Mouse (Mus musculus): ENCODE measurements around the gene Lama4. TPM values are rescaled to one million over a fixed set of nuclear protein-coding genes. Genes with fewer than 3 reads are reported as not detected.
A peak's percentile ranks its signal among the peaks of the same experiment; 100 is the strongest.

Gene Lama4
- polyA plus RNA-seq, 1 experiment from 2014 or later, result 142 TPM

DNA sequence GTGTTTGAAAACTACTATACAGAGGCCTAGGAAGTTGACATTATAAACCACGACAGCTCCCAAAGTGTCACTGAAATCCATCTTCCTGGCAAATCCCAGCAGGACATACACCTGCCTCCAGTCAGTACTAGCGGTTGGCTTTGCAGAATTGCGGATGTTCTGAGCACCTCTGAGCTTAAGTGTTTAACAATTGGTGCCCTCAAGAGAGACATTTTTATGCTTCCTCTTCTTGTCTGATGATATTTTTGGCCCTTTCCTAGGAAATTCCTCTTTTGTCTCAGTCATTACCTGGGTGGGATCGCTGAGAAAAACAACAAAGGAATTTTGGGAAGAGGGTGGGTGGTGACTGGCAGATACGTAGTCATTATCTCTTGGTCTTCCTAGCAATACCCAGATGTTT lies 14.4 kb downstream of the Lama4 start:
- no peaks in the 10 kb centered on the region for H3K9me3 ChIP-seq (ENCODE audit: control insufficient read depth, low read length)
- H3K4me1 ChIP-seq (ENCODE audit: control insufficient read depth in 2 of 2, insufficient read depth in 2 of 2, low read length in 2 of 2), result peaks cover 11 to 51% of the 10 kb centered on the region in 2 experiments
- no peak for ATAC-seq (ENCODE audit: insufficient number of reproducible peaks, insufficient read depth, low FRiP score, low read depth)
- peak overlapping the region in 1 of 2 experiments; percentile 53; a peak in 1 of 4 replicates for H3K27ac ChIP-seq (replicated peaks in 1 of 2; ENCODE audit: control insufficient read depth in 1 of 2, insufficient read depth in 1 of 2, low read depth in 2 of 2, low read length in 2 of 2)
- H3K4me3 ChIP-seq (ENCODE audit: control insufficient read depth in 1 of 2, insufficient read depth in 1 of 2, low read depth in 1 of 2, low read length in 2 of 2), result no peak overlapping the region
- H3K4me2 ChIP-seq (ENCODE audit: low read length), result no peak overlapping the region
- H3K36me3 ChIP-seq (ENCODE audit: control insufficient read depth, insufficient read depth, low read length), result peaks cover 21% of the 10 kb centered on the region
- H3K27me3 ChIP-seq (ENCODE audit: control insufficient read depth, insufficient read depth, low read length), result no peaks in the 10 kb centered on the region
- no peak overlapping the region for H3K9ac ChIP-seq (ENCODE audit: low read length)
- WGBS, result 54% methylated on average over 5 of the region's 5 CpGs

DNA sequence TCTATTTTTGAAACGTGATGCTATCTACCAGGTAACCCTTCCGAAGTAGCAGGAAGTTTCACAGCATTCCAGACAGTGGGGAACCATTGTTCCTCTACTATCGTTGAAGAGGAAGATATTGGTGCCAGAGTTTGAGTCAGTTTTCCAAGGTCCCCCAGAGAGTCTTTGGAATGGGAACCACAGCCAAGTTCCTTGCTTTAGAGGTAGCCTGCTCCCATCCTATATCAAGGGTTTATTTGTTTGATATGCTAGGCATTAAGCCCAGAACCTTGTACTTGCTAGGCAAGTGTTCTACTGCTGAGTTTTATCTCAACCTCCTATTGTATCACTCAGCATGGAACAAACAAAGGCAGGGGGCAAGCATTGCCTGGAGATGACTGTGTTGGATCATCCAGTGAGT lies 15.7 kb downstream of the Lama4 start:
- Histone ChIP-seq H3K9me3 (ENCODE audit: control insufficient read depth, low read length) (no peaks in the 10 kb centered on the region), H3K27ac (replicated peaks in 1 of 2; ENCODE audit: control insufficient read depth in 1 of 2, insufficient read depth in 1 of 2, low read depth in 2 of 2, low read length in 2 of 2) (peak overlapping the region; percentile 44 to 76; a peak in 3 of 4 replicates), H3K4me2 (ENCODE audit: low read length) (no peak overlapping the region), H3K4me1 (ENCODE audit: control insufficient read depth in 2 of 2, insufficient read depth in 2 of 2, low read length in 2 of 2) (peaks cover 11 to 57% of the 10 kb centered on the region in 2 experiments), H3K9ac (ENCODE audit: low read length) (no peak overlapping the region), H3K27me3 (ENCODE audit: control insufficient read depth, insufficient read depth, low read length) (no peaks in the 10 kb centered on the region), H3K4me3 (ENCODE audit: control insufficient read depth in 1 of 2, insufficient read depth in 1 of 2, low read depth in 1 of 2, low read length in 2 of 2) (no peak overlapping the region), H3K36me3 (ENCODE audit: control insufficient read depth, insufficient read depth, low read length) (0 out of 2 replicates have a peak, but pooled peaks cover 10% of the 10 kb centered on the region)
- ATAC-seq (ENCODE audit: insufficient number of reproducible peaks, insufficient read depth, low FRiP score, low read depth), result peak; percentile 62; the same call in 1 of the 2 replicates
- WGBS, result 9% methylated on average over 3 of the region's 3 CpGs

DNA sequence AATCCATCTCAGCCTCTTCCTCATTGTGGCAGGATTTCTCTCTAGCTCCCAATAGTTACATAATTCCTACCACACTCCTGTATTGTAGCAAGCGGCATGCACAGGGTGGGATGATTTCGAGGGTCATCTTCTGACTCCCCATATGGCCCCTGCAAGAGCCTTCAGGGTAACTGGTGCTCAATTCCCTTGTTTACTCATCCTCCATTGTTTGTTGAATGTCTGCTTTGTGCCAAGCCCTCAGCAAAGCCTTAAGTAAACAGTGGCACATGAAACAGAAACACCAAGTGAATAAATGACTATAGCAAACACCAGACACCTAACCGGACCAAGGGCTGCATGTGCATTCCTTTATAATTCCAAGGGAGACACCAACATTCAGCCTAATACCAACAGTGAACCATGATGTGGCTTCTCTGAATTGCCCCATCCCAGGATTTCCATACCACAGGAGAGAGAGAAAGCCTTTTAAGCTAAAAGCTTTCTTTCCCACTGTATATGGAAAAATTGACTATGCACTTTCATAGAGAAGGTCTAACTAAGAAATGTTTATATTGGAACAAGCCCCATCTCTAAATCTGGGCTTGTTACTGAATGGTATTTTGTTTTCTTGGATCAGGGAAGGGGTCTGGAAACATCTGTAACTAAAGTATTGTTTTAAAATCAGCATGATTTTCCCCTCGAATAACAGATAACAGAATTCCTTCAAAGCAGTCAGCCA lies 19.2 kb downstream of the Lama4 start:
- Histone ChIP-seq H3K4me3 (ENCODE audit: control insufficient read depth in 1 of 2, insufficient read depth in 1 of 2, low read depth in 1 of 2, low read length in 2 of 2) (no peak overlapping the region), H3K27me3 (ENCODE audit: control insufficient read depth, insufficient read depth, low read length) (no peaks in the 10 kb centered on the region), H3K4me1 (ENCODE audit: control insufficient read depth in 2 of 2, insufficient read depth in 2 of 2, low read length in 2 of 2) (peaks cover 11 to 49% of the 10 kb centered on the region in 2 experiments), H3K27ac (replicated peaks in 1 of 2; ENCODE audit: control insufficient read depth in 1 of 2, insufficient read depth in 1 of 2, low read depth in 2 of 2, low read length in 2 of 2) (peak overlapping the region; percentile 66 to 74), H3K9ac (ENCODE audit: low read length) (no peak overlapping the region), H3K4me2 (ENCODE audit: low read length) (no peak overlapping the region), H3K36me3 (ENCODE audit: control insufficient read depth, insufficient read depth, low read length) (peaks cover 7% of the 10 kb centered on the region; the same call in 1 of the 2 replicates), H3K9me3 (ENCODE audit: control insufficient read depth, low read length) (no peaks in the 10 kb centered on the region)
- WGBS, result 57% methylated on average over 4 of the region's 4 CpGs
- 0 out of 2 replicates have a peak, but pooled peaks have one; percentile 22 for ATAC-seq (ENCODE audit: insufficient number of reproducible peaks, insufficient read depth, low FRiP score, low read depth)

DNA sequence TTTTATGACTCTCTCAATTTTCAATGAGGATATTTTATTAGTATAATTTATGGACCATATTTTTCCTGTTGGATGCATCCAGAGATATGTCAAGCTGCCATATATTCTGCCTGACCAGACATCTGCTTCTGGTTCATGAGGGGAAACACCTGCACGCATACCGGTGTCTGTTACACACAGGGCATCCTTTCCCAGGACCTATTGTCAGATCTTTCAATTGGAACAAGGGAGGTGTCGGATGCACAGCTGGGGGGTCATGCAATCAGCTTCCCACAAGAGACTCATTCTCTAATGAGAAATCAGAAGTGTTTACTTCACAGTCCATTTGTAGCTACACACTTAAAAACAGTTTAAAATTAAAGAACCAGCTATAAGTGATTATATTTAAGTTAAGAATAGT lies 20.7 kb downstream of the Lama4 start:
- 68% methylated on average over 3 of the region's 3 CpGs for WGBS
- Histone ChIP-seq H3K36me3 (ENCODE audit: control insufficient read depth, insufficient read depth, low read length) (peaks cover 7% of the 10 kb centered on the region; the same call in 1 of the 2 replicates), H3K4me2 (ENCODE audit: low read length) (no peak overlapping the region), H3K4me3 (ENCODE audit: control insufficient read depth in 1 of 2, insufficient read depth in 1 of 2, low read depth in 1 of 2, low read length in 2 of 2) (no peak overlapping the region), H3K9ac (ENCODE audit: low read length) (no peak overlapping the region), H3K4me1 (ENCODE audit: control insufficient read depth in 2 of 2, insufficient read depth in 2 of 2, low read length in 2 of 2) (peaks cover 8 to 36% of the 10 kb centered on the region in 2 experiments), H3K9me3 (ENCODE audit: control insufficient read depth, low read length) (no peaks in the 10 kb centered on the region), H3K27ac (replicated peaks in 1 of 2; ENCODE audit: control insufficient read depth in 1 of 2, insufficient read depth in 1 of 2, low read depth in 2 of 2, low read length in 2 of 2) (no peak overlapping the region; a peak in 1 of 4 replicates), H3K27me3 (ENCODE audit: control insufficient read depth, insufficient read depth, low read length) (no peaks in the 10 kb centered on the region)
- no peak for ATAC-seq (ENCODE audit: insufficient number of reproducible peaks, insufficient read depth, low FRiP score, low read depth)

DNA sequence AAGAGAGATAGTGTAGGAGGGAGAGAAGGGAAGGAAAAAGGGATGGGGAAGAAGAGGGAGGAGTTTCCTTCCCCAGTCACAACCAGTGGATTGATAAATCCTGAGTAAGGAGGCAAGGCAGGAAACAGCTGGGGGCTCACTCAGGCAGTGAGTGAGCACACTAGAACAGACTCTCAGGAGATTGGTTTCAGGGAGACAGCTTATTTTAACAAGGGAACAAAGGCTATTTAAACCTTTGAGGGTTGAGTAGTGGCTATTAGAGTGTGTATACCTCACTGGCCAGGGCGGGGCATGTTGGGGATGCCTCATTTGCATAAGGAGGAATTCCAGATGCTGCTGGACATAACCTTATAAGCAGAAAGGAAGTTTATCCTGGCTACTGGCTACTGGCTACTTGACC lies 27.5 kb downstream of the Lama4 start:
- 88% methylated on average over 1 of the region's 1 CpGs for WGBS
- no peak overlapping the region for H3K4me3 ChIP-seq (ENCODE audit: control insufficient read depth in 1 of 2, insufficient read depth in 1 of 2, low read depth in 1 of 2, low read length in 2 of 2)
- no peaks in the 10 kb centered on the region for H3K27me3 ChIP-seq (ENCODE audit: control insufficient read depth, insufficient read depth, low read length)
- peaks cover 14% of the 10 kb centered on the region for H3K36me3 ChIP-seq (ENCODE audit: control insufficient read depth, insufficient read depth, low read length)
- no peak overlapping the region for H3K9ac ChIP-seq (ENCODE audit: low read length)
- no peak for ATAC-seq (ENCODE audit: insufficient number of reproducible peaks, insufficient read depth, low FRiP score, low read depth)
- H3K9me3 ChIP-seq (ENCODE audit: control insufficient read depth, low read length), result no peaks in the 10 kb centered on the region
- no peak overlapping the region for H3K4me2 ChIP-seq (ENCODE audit: low read length)
- peaks cover 0 to 4% of the 10 kb centered on the region in 2 experiments for H3K4me1 ChIP-seq (ENCODE audit: control insufficient read depth in 2 of 2, insufficient read depth in 2 of 2, low read length in 2 of 2)
- peak overlapping the region in 1 of 2 experiments; percentile 36; a peak in 1 of 4 replicates for H3K27ac ChIP-seq (replicated peaks in 1 of 2; ENCODE audit: control insufficient read depth in 1 of 2, insufficient read depth in 1 of 2, low read depth in 2 of 2, low read length in 2 of 2)

DNA sequence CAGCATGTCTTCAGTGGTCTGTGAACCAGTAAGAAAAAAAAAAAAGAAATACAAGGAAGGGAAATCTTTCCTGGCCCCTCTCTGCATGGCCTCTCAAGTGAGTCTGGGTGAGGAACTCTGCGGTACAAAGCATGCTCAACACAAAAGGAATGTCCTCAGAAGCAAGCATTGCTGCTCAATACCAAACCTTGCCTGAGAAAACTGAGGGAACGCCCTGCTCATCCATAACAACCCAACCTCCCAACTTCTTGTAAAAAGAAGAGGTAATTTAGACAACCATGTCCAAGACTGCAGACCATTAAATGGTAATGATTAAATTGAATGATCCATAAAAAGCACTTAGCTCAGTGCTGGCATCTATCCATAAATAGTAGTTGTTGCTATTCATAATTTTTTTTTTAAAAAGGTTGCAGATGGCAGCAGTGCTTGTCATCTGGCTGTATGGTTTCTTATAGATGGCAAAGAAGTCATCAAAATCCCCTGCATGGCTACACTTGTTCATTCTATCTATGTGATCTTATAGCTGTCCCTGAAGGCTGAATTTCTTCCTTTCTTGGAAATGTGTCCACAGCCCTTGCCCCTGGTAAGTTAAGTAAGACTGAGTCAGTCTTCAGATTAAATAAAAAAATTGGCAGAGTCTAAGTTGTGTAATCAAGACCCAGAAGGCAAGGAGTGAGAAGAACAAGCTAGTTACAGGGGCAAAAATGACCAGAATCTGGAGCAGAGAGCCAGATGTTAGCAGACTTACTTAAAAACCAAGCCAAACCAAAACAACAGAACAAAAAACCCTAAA lies 28.5 kb downstream of the Lama4 start:
- no peak for ATAC-seq (ENCODE audit: insufficient number of reproducible peaks, insufficient read depth, low FRiP score, low read depth)
- Histone ChIP-seq H3K27me3 (ENCODE audit: control insufficient read depth, insufficient read depth, low read length) (no peaks in the 10 kb centered on the region), H3K9me3 (ENCODE audit: control insufficient read depth, low read length) (no peaks in the 10 kb centered on the region), H3K4me3 (ENCODE audit: control insufficient read depth in 1 of 2, insufficient read depth in 1 of 2, low read depth in 1 of 2, low read length in 2 of 2) (no peak overlapping the region), H3K9ac (ENCODE audit: low read length) (no peak overlapping the region), H3K27ac (replicated peaks in 1 of 2; ENCODE audit: control insufficient read depth in 1 of 2, insufficient read depth in 1 of 2, low read depth in 2 of 2, low read length in 2 of 2) (no peak overlapping the region), H3K36me3 (ENCODE audit: control insufficient read depth, insufficient read depth, low read length) (peaks cover 14% of the 10 kb centered on the region), H3K4me2 (ENCODE audit: low read length) (no peak overlapping the region), H3K4me1 (ENCODE audit: control insufficient read depth in 2 of 2, insufficient read depth in 2 of 2, low read length in 2 of 2) (peaks cover 0 to 4% of the 10 kb centered on the region in 2 experiments; a peak in 3 of 4 replicates)
- WGBS, result 77% methylated on average over 2 of the region's 2 CpGs

DNA sequence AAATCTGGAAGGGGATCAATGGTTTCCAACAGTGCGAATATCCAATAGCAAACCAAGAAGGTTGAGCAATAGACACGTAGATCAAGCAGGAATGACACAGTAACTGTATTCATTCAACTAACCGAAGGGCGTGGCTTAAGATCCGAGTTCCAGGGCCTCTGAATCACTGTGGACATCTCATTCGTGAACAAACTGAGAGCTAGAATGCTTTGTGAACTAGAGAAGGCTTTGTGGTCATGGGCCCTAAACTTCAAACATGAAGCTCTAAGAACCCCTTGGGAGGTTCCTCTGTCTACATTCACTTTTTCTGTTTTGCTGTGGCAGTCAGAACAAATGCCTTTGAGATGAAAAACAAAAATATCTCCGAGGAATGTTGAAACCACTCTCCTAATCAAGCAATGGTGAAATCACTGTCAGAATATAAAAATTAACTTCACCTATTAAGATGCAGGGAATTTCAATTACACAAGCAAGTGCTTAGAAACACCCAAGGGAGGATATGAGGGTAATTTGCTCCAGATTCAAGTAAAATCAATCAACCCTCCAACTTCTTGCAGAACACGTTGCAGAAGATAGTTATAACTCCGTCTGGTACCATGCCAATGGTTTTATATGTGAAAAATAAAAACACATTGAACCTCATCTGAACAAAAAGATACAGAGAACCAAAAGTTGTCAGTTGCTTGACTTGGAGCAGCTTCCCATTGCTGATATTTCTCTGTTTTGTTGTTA lies 29.6 kb downstream of the Lama4 start:
- WGBS, result 90% methylated on average over 9 of the region's 9 CpGs
- ATAC-seq (ENCODE audit: insufficient number of reproducible peaks, insufficient read depth, low FRiP score, low read depth), result no peak
- Histone ChIP-seq H3K4me1 (ENCODE audit: control insufficient read depth in 2 of 2, insufficient read depth in 2 of 2, low read length in 2 of 2) (peaks cover 0 to 8% of the 10 kb centered on the region in 2 experiments; a peak in 3 of 4 replicates), H3K27me3 (ENCODE audit: control insufficient read depth, insufficient read depth, low read length) (no peaks in the 10 kb centered on the region), H3K9me3 (ENCODE audit: control insufficient read depth, low read length) (no peaks in the 10 kb centered on the region), H3K36me3 (ENCODE audit: control insufficient read depth, insufficient read depth, low read length) (peaks cover 12% of the 10 kb centered on the region), H3K4me2 (ENCODE audit: low read length) (no peak overlapping the region), H3K27ac (replicated peaks in 1 of 2; ENCODE audit: control insufficient read depth in 1 of 2, insufficient read depth in 1 of 2, low read depth in 2 of 2, low read length in 2 of 2) (no peak overlapping the region), H3K4me3 (ENCODE audit: control insufficient read depth in 1 of 2, insufficient read depth in 1 of 2, low read depth in 1 of 2, low read length in 2 of 2) (no peak overlapping the region), H3K9ac (ENCODE audit: low read length) (no peak overlapping the region)
